Mouse (Mus musculus) heart, embryonic 11.5 days (tissue): Measurements from ENCODE around the gene Dennd1a. TPM values are rescaled to one million over a fixed set of nuclear protein-coding genes. Genes with fewer than 3 reads are reported as not detected.

Experiments used
- ATAC-seq: fragments of 200-750 bp; cut with Nextera tagmentation; replicated peaks from 2 replicates; pipeline ENCODE4 v1.8.0; 2017; ENCODE audit warnings: moderate library complexity; ENCODE audit not compliant: insufficient number of reproducible peaks, low FRiP score, low TSS enrichment
- H3K27ac ChIP-seq: fragments of 300-500 bp; sonication (generic); 2 replicates; pipeline ENCODE4 v1.5.1; 2014; ENCODE audit warnings: mild to moderate bottlenecking, low read depth, low read length
- H3K27me3 ChIP-seq: fragments of 300-500 bp; sonication (generic); 2 replicates; pipeline ENCODE4 v1.6.1; 2014; ENCODE audit warnings: mild to moderate bottlenecking, low read length, mixed read lengths; ENCODE audit not compliant: control insufficient read depth, insufficient read depth
- H3K36me3 ChIP-seq: fragments of 300-500 bp; sonication (generic); 2 replicates; pipeline ENCODE4 v1.6.1; 2014; ENCODE audit warnings: mild to moderate bottlenecking, low read length, moderate library complexity, mixed read lengths; ENCODE audit not compliant: control insufficient read depth, insufficient read depth
- H3K4me1 ChIP-seq: fragments of 300-500 bp; sonication (generic); 2 replicates; pipeline ENCODE4 v1.6.1; 2014; ENCODE audit warnings: low read length; ENCODE audit not compliant: control insufficient read depth, insufficient read depth
- H3K4me2 ChIP-seq: fragments of 300-500 bp; sonication (generic); 2 replicates; pipeline ENCODE4 v1.6.1; 2014; ENCODE audit warnings: mild to moderate bottlenecking, moderate library complexity
- H3K4me3 ChIP-seq: fragments of 300-500 bp; sonication (generic); 2 replicates; pipeline ENCODE4 v1.5.1; 2014; ENCODE audit warnings: low read depth, low read length
- H3K9ac ChIP-seq: fragments of 300-500 bp; sonication (generic); 2 replicates; pipeline ENCODE4 v1.6.1; 2014; ENCODE audit warnings: mild to moderate bottlenecking, low read depth, low read length, moderate library complexity
- H3K9me3 ChIP-seq: fragments of 300-500 bp; sonication (generic); replicated peaks from 2 replicates; pipeline ENCODE4 v1.6.1; 2016; ENCODE audit warnings: low read length; ENCODE audit not compliant: control insufficient read depth
- WGBS: fragments of 180-500 bp; shearing (Covaris S2); extraction: QIAGEN DNeasy Blood & Tissue Kit; methylation state at CpG from one replicate; pipeline ENCODE4 v1.1.7; 2014; ENCODE audit not compliant: insufficient replicate concordance; 5-methylcytosine and 5-hydroxymethylcytosine counted together
- polyA plus RNA-seq: library from polyadenylated mRNA; unstranded; fragments of >200 nt; fragmentation: Nextera tagmentation; extraction: Ambion mirVana; gene quantifications from 2 replicates; pipeline ENCODE4 v1.2.1, GENCODE M21; 2014

Gene Dennd1a
- polyA plus RNA-seq, 1 experiment from 2014 or later, result 9.6 TPM

GRCm38 (mm10) chr2:38111655-38112351 is 175.4 kb downstream of the Dennd1a start:
- ATAC-seq, result no peak
- 67% methylated on average over 5 of the region's 5 CpGs for WGBS
- no peak overlapping the region for H3K4me3 ChIP-seq
- no peak overlapping the region for H3K4me2 ChIP-seq
- H3K9ac ChIP-seq, result no peak overlapping the region
- peaks cover 4% of the 10 kb centered on the region; the same call in 1 of the 2 replicates for H3K4me1 ChIP-seq
- H3K27ac ChIP-seq, result no peak overlapping the region
- no peaks in the 10 kb centered on the region for H3K27me3 ChIP-seq
- H3K36me3 ChIP-seq, result no peaks in the 10 kb centered on the region
- no peaks in the 10 kb centered on the region for H3K9me3 ChIP-seq

GRCm38 (mm10) chr2:38108586-38108985 is 178.6 kb downstream of the Dennd1a start:
- H3K4me1 ChIP-seq, result no peaks in the 10 kb centered on the region
- H3K4me2 ChIP-seq, result no peak overlapping the region
- ATAC-seq, result no peak
- no peak overlapping the region for H3K4me3 ChIP-seq
- no peaks in the 10 kb centered on the region for H3K27me3 ChIP-seq
- H3K36me3 ChIP-seq, result no peaks in the 10 kb centered on the region
- 74% methylated on average over 2 of the region's 2 CpGs for WGBS
- no peak overlapping the region for H3K9ac ChIP-seq
- no peak overlapping the region for H3K27ac ChIP-seq
- no peaks in the 10 kb centered on the region for H3K9me3 ChIP-seq

GRCm38 (mm10) chr2:38102674-38103073 is 184.5 kb downstream of the Dennd1a start:
- ATAC-seq, result no peak
- Histone ChIP-seq H3K4me2 (no peak overlapping the region), H3K9ac (no peak overlapping the region), H3K4me3 (no peak overlapping the region), H3K36me3 (no peaks in the 10 kb centered on the region), H3K4me1 (peaks cover 10% of the 10 kb centered on the region), H3K27me3 (no peaks in the 10 kb centered on the region), H3K27ac (no peak overlapping the region), H3K9me3 (no peaks in the 10 kb centered on the region)
- 95% methylated on average over 1 of the region's 1 CpGs for WGBS

- Histone ChIP-seq H3K27ac (no peak overlapping the region), H3K36me3 (no peaks in the 10 kb centered on the region), H3K9me3 (no peaks in the 10 kb centered on the region), H3K27me3 (no peaks in the 10 kb centered on the region), H3K4me3 (no peak overlapping the region), H3K4me2 (no peak overlapping the region), H3K4me1 (peaks cover 10% of the 10 kb centered on the region), H3K9ac (no peak overlapping the region)
- 46% methylated on average over 7 of the region's 7 CpGs for WGBS
- ATAC-seq, result no peak
These were observed 186.9 kb downstream of the Dennd1a start for GRCm38 (mm10) chr2:38100289-38100688.

GRCm38 (mm10) chr2:38099120-38099773 is 187.9 kb downstream of the Dennd1a start:
- Histone ChIP-seq H3K4me3 (no peak overlapping the region), H3K9ac (no peak overlapping the region), H3K4me2 (no peak overlapping the region), H3K27me3 (no peaks in the 10 kb centered on the region), H3K9me3 (no peaks in the 10 kb centered on the region), H3K4me1 (peaks cover 10% of the 10 kb centered on the region), H3K27ac (no peak overlapping the region), H3K36me3 (no peaks in the 10 kb centered on the region)
- 66% methylated on average over 4 of the region's 4 CpGs for WGBS
- ATAC-seq, result no peak

- no peak for ATAC-seq
- H3K4me1 ChIP-seq, result peaks cover 12% of the 10 kb centered on the region
- no peak overlapping the region for H3K9ac ChIP-seq
- WGBS, result 73% methylated on average over 3 of the region's 3 CpGs
- no peaks in the 10 kb centered on the region for H3K9me3 ChIP-seq
- no peak overlapping the region for H3K4me3 ChIP-seq
- 0 out of 2 replicates have a peak overlapping the region, but pooled peaks have one; percentile 7 for H3K27ac ChIP-seq
- H3K27me3 ChIP-seq, result no peaks in the 10 kb centered on the region
- no peak overlapping the region for H3K4me2 ChIP-seq
- H3K36me3 ChIP-seq, result no peaks in the 10 kb centered on the region
These were observed 189.7 kb downstream of the Dennd1a start for GRCm38 (mm10) chr2:38097469-38097868.

GRCm38 (mm10) chr2:38096328-38096727 is 190.9 kb downstream of the Dennd1a start:
- no peaks in the 10 kb centered on the region for H3K9me3 ChIP-seq
- H3K4me3 ChIP-seq, result no peak overlapping the region
- H3K27ac ChIP-seq, result no peak overlapping the region
- H3K9ac ChIP-seq, result no peak overlapping the region
- H3K27me3 ChIP-seq, result no peaks in the 10 kb centered on the region
- no peak for ATAC-seq
- peaks cover 12% of the 10 kb centered on the region for H3K4me1 ChIP-seq
- H3K36me3 ChIP-seq, result no peaks in the 10 kb centered on the region
- H3K4me2 ChIP-seq, result no peak overlapping the region

- no peak overlapping the region for H3K4me3 ChIP-seq
- H3K9me3 ChIP-seq, result no peaks in the 10 kb centered on the region
- H3K27me3 ChIP-seq, result no peaks in the 10 kb centered on the region
- no peak for ATAC-seq
- no peak overlapping the region for H3K27ac ChIP-seq
- H3K4me2 ChIP-seq, result no peak overlapping the region
- no peak overlapping the region for H3K9ac ChIP-seq
- H3K36me3 ChIP-seq, result no peaks in the 10 kb centered on the region
- H3K4me1 ChIP-seq, result peaks cover 12% of the 10 kb centered on the region
- 43% methylated on average over 2 of the region's 2 CpGs for WGBS
These were observed 192.6 kb downstream of the Dennd1a start for GRCm38 (mm10) chr2:38094380-38095163.
